In the genomic region with DNA sequence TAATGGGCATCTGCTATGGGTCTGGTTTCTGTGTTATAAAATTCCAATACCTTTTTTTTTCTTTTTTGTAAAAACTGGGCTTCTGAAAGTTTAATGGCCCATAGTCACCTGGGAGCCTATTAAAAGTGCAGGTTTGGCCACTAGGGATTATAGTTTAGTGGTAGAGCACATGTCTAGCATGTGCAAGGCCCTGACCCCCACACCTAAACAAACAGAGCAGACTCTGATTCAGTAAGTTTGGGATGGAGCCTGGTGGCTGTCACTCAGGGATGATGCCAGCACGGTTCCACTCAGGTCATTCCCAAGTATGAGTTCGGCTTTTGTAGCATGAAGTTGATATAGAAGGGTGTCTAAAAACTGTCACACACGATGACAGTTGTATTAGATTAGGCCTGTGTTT, we compare ENCODE assay signal across 23 mouse cellular contexts. TPM values are rescaled to one million over a fixed set of nuclear protein-coding genes. Genes with fewer than 3 reads are reported as not detected.
A peak's percentile ranks its signal among the peaks of the same experiment; 100 is the strongest.
DNase-seq lines count a peak whose midpoint lies in the region; ATAC-seq and TF ChIP-seq lines count a peak whose summit lies in the region.
"Had no signal": no experiment of that assay in that cellular context is flagged by ENCODE, and none has a peak within 500 bp of the region (broad histone marks: within the 10 kb centered on the region; RNA-seq: fewer than 3 reads in every experiment).

No protein-coding gene starts in this region.

- H3K27ac ChIP-seq in kidney, adult 2 months (ENCODE audit: insufficient read depth, low read depth, low read length), result no peak overlapping the region
- H3K27ac ChIP-seq in liver, adult 2 months (replicated peaks; ENCODE audit: insufficient read depth, low read depth, low read length), result no peak overlapping the region
- H3K27ac ChIP-seq in liver, embryonic 11.5 days (ENCODE audit: low read depth, low read length), result no peak overlapping the region
- no peak overlapping the region for H3K27ac ChIP-seq in limb, embryonic 14.5 days (replicated peaks; ENCODE audit: low read depth, low read length)
- H3K27ac ChIP-seq: embryonic facial prominence, embryonic 15.5 days; forebrain, embryonic 10.5 days; heart, adult 2 months; hindbrain, embryonic 15.5 days had no signal

- no peaks in the 10 kb centered on the region for H3K9me3 ChIP-seq in liver, embryonic 11.5 days (ENCODE audit: control insufficient read depth, low read length)
- no peaks in the 10 kb centered on the region for H3K9me3 ChIP-seq in limb, embryonic 14.5 days (ENCODE audit: control insufficient read depth, low read length)
- H3K9me3 ChIP-seq: embryonic facial prominence, embryonic 15.5 days; forebrain, embryonic 10.5 days; heart, embryonic 12.5 days; hindbrain, embryonic 15.5 days had no signal

- no peaks in the 10 kb centered on the region for H3K36me3 ChIP-seq in kidney, adult 2 months (ENCODE audit: control insufficient read depth, insufficient read depth, low read length)
- H3K36me3 ChIP-seq in liver, adult 2 months (ENCODE audit: control insufficient read depth, insufficient read depth, low read length), result no peaks in the 10 kb centered on the region; the same call in 1 of the 2 replicates
- H3K36me3 ChIP-seq in liver, embryonic 11.5 days (ENCODE audit: control insufficient read depth, insufficient read depth, low read length), result no peaks in the 10 kb centered on the region
- H3K36me3 ChIP-seq in limb, embryonic 14.5 days (ENCODE audit: control insufficient read depth, insufficient read depth, low read length), result peaks cover 3% of the 10 kb centered on the region; the same call in 1 of the 2 replicates
- H3K36me3 ChIP-seq: embryonic facial prominence, embryonic 15.5 days; heart, embryonic 12.5 days; hindbrain, embryonic 15.5 days had no signal

- ATAC-seq in liver, embryonic 11.5 days (replicated peaks; ENCODE audit: low FRiP score), result no peak
- 0 out of 2 replicates have a peak, but pooled peaks have one; percentile 31 for ATAC-seq in limb, embryonic 14.5 days (ENCODE audit: low FRiP score, low read depth)
- ATAC-seq: activated CD4-positive, CD25-positive, alpha-beta regulatory T cell, adult 4 months; forebrain, embryonic 14.5 days; Patski had no signal

- H3K79me2 ChIP-seq in liver, adult 2 months (ENCODE audit: control insufficient read depth, insufficient read depth, low read length), result peaks cover 20% of the 10 kb centered on the region; the same call in 1 of the 2 replicates

- H3K27me3 ChIP-seq in kidney, adult 2 months (replicated peaks; ENCODE audit: control insufficient read depth, insufficient read depth, low read length), result no peaks in the 10 kb centered on the region
- no peaks in the 10 kb centered on the region for H3K27me3 ChIP-seq in liver, adult 2 months (ENCODE audit: control insufficient read depth, insufficient read depth, low read length)
- H3K27me3 ChIP-seq in liver, embryonic 11.5 days (replicated peaks; ENCODE audit: control insufficient read depth, insufficient read depth, low read length), result no peaks in the 10 kb centered on the region
- H3K27me3 ChIP-seq in limb, embryonic 14.5 days (ENCODE audit: control insufficient read depth, insufficient read depth, low read length), result no peaks in the 10 kb centered on the region
- H3K27me3 ChIP-seq: CH12.LX; embryonic facial prominence, embryonic 15.5 days; hindbrain, embryonic 15.5 days; Patski had no signal

- intact Hi-C loops in heart, postnatal 14 days (cut with DNase I), result no loop called here

- TF ChIP-seq POLR2A in kidney, adult 2 months (IDR thresholded peaks at IDR 0.05; ENCODE audit: low read depth, low read length), result no peak
- no peak for TF ChIP-seq POLR2A in liver, adult 2 months (IDR thresholded peaks at IDR 0.05; ENCODE audit: extremely low read depth, insufficient read depth, low read length)
- no peak for TF ChIP-seq POLR2A in limb, embryonic 14.5 days (IDR thresholded peaks at IDR 0.05; ENCODE audit: borderline replicate concordance, extremely low read depth, insufficient read depth, insufficient read length)

- H3K4me2 ChIP-seq in liver, embryonic 11.5 days, result no peak overlapping the region
- no peak overlapping the region for H3K4me2 ChIP-seq in limb, embryonic 14.5 days (replicated peaks; ENCODE audit: low read depth, low read length, severe bottlenecking)
- H3K4me2 ChIP-seq: embryonic facial prominence, embryonic 15.5 days; heart, embryonic 12.5 days; hindbrain, embryonic 15.5 days had no signal

- peak; percentile 2 for DNase-seq in kidney, adult 2 months
- no peak for DNase-seq in kidney, postnatal 14 days
- peak; percentile 60 for DNase-seq in liver, adult 2 months (ENCODE audit: extremely low read depth, low read depth, low spot score)
- no peak for DNase-seq in liver, embryonic 11.5 days (ENCODE audit: low spot score)
- DNase-seq in forelimb bud, embryonic 11.5 days (ENCODE audit: low read depth, low spot score), result peak; percentile 61
- DNase-seq in limb, embryonic 14.5 days (ENCODE audit: low spot score), result no peak
- DNase-seq in heart, postnatal 14 days, result no peak
- DNase-seq: adrenal gland, postnatal 14 days; cerebellum, adult 11-12 months; cerebellum, adult 9-10 months; cerebellum, postnatal 25 days; gastrocnemius, postnatal 14 days; heart, adult 2 months; heart, postnatal 36 days had no signal

- TF ChIP-seq CTCF in kidney, adult 2 months (conservative IDR thresholded peaks at IDR 0.05; ENCODE audit: insufficient read depth, insufficient read length, low read depth, low read length), result no peak
- TF ChIP-seq CTCF in liver, adult 2 months (IDR thresholded peaks at IDR 0.05; ENCODE audit: low read depth, low read length), result no peak

- H3K4me1 ChIP-seq in kidney, adult 2 months (ENCODE audit: control insufficient read depth, insufficient read depth, low read length), result peaks cover 53% of the 10 kb centered on the region
- peaks cover 4% of the 10 kb centered on the region for H3K4me1 ChIP-seq in liver, adult 2 months (ENCODE audit: control insufficient read depth, insufficient read depth, low read length)
- H3K4me1 ChIP-seq in liver, embryonic 11.5 days (replicated peaks; ENCODE audit: control insufficient read depth, insufficient read depth, low read length), result peaks cover 5% of the 10 kb centered on the region; the same call in 1 of the 2 replicates
- H3K4me1 ChIP-seq in limb, embryonic 14.5 days (ENCODE audit: control insufficient read depth, insufficient read depth, low read length), result peaks cover 58% of the 10 kb centered on the region

- WGBS in kidney, adult 2 months, result 60% methylated on average over 3 of the region's 3 CpGs
- WGBS in liver, adult 2 months, result 30% methylated on average over 3 of the region's 3 CpGs
- WGBS in liver, embryonic 11.5 days, result 81% methylated on average over 3 of the region's 3 CpGs
- WGBS in limb, embryonic 14.5 days, result 21% methylated on average over 3 of the region's 3 CpGs

- H3K4me3 ChIP-seq in kidney, adult 2 months (ENCODE audit: insufficient read depth, low read depth, low read length), result no peak overlapping the region
- H3K4me3 ChIP-seq in liver, adult 2 months (ENCODE audit: insufficient read depth, low read depth, low read length), result no peak overlapping the region
- no peak overlapping the region for H3K4me3 ChIP-seq in liver, embryonic 11.5 days (ENCODE audit: low read depth, low read length)
- H3K4me3 ChIP-seq in limb, embryonic 14.5 days (replicated peaks; ENCODE audit: low read length), result no peak overlapping the region
- H3K4me3 ChIP-seq: embryonic facial prominence, embryonic 15.5 days; erythroblast, embryonic 14.5 days; forebrain, embryonic 10.5 days; heart, adult 2 months; heart, embryonic 12.5 days; hindbrain, embryonic 15.5 days had no signal

- no peak overlapping the region for H3K9ac ChIP-seq in liver, adult 2 months (ENCODE audit: low read depth, low read length)
- no peak overlapping the region for H3K9ac ChIP-seq in liver, embryonic 11.5 days (ENCODE audit: low read depth, low read length)
- H3K9ac ChIP-seq in limb, embryonic 14.5 days (ENCODE audit: low read depth, low read length, severe bottlenecking), result no peak overlapping the region
- H3K9ac ChIP-seq: embryonic facial prominence, embryonic 15.5 days; heart, embryonic 12.5 days; hindbrain, embryonic 15.5 days had no signal

RNA-seq across cellular contexts. Expression of gene Crim1, which starts 8.8 kb away (rescaled TPM):
- polyA plus RNA-seq in kidney, adult 2 months (2012; rRNA removed), result 54.2 and 64.9 TPM in 2 replicates
- 9.0 and 11.7 TPM in 2 replicates for total RNA-seq in liver, adult 2 months (2014; rRNA removed)
- polyA plus RNA-seq in liver, adult 2 months (2012; rRNA removed), result 5.6 and 6.5 TPM in 2 replicates
- 1.9 and 2.7 TPM in 2 replicates for polyA plus RNA-seq in liver, embryonic 11.5 days (2014; fragmentation: Nextera tagmentation; extraction: Ambion mirVana)
- 22.9 and 29.9 TPM in 2 replicates for polyA plus RNA-seq in limb, embryonic 14.5 days (2012; rRNA removed)
- polyA plus RNA-seq in limb, embryonic 14.5 days (2014; fragmentation: Nextera tagmentation; extraction: Ambion mirVana), result 10.5 and 13.9 TPM in 2 replicates
- total RNA-seq in heart, postnatal 14 days (2021), result 10 to 100 TPM; 44.9 to 45.3 TPM

Comparison
In these comparisons a context has a peak if more than half of its experiments do, and no peak if none do; other contexts are left out.
1. DNase-seq: peak in kidney, adult 2 months (single experiment), liver, adult 2 months (single experiment) and forelimb bud, embryonic 11.5 days (single experiment); none in kidney, postnatal 14 days (single experiment), liver, embryonic 11.5 days (single experiment), limb, embryonic 14.5 days (single experiment) and heart, postnatal 14 days (0 of 2).